Mouse (Mus musculus): Measurements from ENCODE around the gene Scyl2. TPM values are rescaled to one million over a fixed set of nuclear protein-coding genes. Genes with fewer than 3 reads are reported as not detected.
"Not testable (repeated sequence)": the region's sequence is repeated elsewhere in the genome, so short reads cannot be mapped to it uniquely, and the experiment has no call there.

The Scyl2 gene
- total RNA-seq (2021): 10 to 100 TPM; 17.1 to 17.7 TPM
- long read RNA-seq, experiment 1, full-length matches to known transcripts: 2 of 5 reads
- long read RNA-seq, experiment 1, partial matches to known transcripts: 1 of 5 reads
- long read RNA-seq, experiment 1, other reads (novel, unspliced or antisense): 2 of 5 reads
- long read RNA-seq, experiment 2, partial matches to known transcripts: 1 of 3 reads
- long read RNA-seq, experiment 2, other reads (novel, unspliced or antisense): 2 of 3 reads

GRCm38 (mm10) chr10:89686139-89686808, at the start of gene Scyl2:
Gene Scyl2, minus strand, starts transcription at chr10:89686285.
- peak; percentile 95 to 96 for DNase-seq

GRCm38 (mm10) chr10:89732001-89732794, 46.1 kb upstream of the Scyl2 start, which contains the start of gene Actr6:
Gene Actr6, minus strand, starts transcription at chr10:89732295.
- peak; percentile 96 to 98 for DNase-seq

DNA sequence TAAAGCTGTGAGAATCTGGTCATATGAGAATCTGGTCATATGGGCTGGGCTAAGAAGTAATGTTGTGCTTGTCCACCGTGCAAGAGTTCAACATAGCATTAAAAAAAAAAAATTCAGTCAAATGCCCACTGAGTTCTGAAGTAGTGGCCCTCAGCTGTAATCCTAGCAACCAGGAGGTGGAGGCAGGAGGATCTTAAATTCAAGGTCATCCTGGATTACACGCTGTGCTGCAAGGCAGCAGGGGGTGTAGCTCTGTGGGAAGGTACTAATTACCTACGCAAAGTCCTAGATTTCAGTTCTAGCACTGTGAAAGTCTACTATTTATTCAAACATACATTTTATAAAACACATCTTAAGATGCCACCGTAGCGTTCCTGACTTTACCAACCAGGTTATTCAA, 45.3 kb upstream of the Scyl2 start:
- no peak for DNase-seq

DNA sequence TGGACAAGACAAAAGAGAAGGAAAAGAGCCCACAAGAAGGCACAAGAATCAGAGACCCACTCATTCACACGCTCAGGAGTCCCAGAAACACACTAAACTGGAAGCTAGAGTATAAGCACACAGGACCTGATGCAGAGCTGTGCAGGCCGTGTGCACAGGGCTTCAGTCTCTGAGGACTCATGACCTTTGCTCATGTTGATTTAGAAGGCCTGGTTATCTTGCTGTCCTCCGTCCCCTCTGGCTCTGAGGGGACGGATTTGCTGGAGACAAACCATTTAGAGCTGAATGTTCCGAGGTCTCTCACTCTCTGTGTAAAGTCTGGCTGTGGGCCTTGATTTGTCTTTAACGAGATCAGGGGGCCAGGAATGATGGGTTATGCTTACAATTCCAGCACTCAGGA, 44.3 kb upstream of the Scyl2 start:
- no peak for DNase-seq

DNA sequence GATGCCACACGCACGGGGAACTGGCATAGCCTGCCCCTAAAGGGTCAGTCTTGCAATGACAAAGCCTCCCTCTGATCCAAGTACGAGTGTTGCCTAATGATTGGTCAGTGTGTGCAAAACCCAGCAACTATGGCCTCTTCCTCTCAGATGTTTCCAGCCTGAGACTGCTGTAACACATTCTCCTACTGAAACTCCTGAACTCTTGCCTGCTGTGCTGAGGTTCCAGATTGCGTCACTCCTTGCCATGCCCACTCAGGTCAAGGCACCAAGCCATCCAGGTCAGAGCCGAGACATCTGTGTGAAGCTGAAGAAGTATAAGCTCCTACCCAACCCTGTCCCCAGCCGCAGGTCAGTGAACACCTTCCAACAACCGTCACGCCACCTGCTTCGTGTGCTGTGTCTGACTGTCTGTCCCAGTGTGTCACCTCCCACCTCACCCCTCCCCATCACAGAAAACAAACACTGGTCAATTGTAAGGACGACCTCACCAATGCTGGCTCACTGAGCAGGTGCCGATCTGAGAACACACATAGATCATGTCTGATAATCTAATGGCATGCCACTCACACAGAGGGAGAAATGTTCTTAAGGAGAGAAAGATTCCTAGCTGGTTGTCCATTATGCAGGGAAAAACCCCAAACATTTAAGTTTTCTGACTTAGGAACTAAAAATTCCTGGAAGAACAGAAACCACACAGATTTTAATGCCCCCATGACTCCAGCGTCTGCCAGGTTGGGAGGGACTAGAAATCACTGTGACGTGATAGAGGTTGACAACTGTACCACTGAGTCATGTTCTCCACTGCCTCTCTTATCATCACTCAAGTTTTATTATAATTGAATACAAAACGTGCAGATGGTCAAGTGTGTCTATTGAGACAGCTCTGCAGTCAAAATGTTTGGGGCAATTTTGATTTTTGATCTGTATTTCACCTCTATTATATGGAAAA, 36.4 kb upstream of the Scyl2 start:
- DNase-seq: no peak

- peak; percentile 53 to 56 for DNase-seq
These were observed 34.7 kb upstream of the Scyl2 start for GRCm38 (mm10) chr10:89720796-89721195.

DNA sequence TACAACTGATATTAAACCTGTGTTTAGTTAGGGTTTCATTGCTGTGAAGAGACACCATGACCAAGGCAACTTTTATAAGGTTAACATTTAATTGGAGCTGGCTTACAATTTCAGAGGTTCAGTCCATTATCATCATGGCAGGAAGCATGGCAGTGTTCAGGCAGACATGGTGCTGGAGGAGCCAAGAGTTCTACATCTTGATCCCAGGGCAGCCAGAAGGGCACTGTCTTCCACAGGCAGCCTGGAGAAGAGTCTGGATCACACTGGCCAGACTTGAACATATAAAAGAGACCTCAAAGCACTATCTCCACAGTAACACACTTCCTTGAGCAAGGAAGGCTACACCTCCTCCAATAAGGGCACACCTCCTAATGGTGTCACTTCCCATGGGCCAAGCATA, 34.2 kb upstream of the Scyl2 start:
- no peak for DNase-seq

GRCm38 (mm10) chr10:89714910-89715309, 28.8 kb upstream of the Scyl2 start:
- DNase-seq: no peak

DNA sequence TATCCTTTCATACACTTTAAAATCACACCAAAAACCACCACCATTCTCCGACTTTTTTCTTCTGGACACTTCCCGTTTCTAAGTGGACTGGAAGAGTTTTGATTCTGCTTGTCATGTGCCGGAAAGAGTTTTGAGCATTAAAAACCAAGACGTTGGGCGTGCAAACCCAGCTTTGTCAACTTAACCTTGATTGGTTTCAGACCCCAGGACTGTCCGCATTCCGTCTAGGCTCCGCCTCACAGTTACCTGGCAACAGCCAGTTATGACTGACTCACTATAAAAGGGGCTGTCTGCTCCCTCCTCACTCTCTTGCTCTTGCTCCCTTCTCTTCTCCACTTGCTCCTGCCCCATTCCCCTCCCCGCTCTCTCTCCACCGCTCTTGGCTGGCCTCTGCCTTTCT, 22.6 kb upstream of the Scyl2 start:
- no peak for DNase-seq

GRCm38 (mm10) chr10:89707397-89707796, 21.3 kb upstream of the Scyl2 start:
- no peak for DNase-seq

DNA sequence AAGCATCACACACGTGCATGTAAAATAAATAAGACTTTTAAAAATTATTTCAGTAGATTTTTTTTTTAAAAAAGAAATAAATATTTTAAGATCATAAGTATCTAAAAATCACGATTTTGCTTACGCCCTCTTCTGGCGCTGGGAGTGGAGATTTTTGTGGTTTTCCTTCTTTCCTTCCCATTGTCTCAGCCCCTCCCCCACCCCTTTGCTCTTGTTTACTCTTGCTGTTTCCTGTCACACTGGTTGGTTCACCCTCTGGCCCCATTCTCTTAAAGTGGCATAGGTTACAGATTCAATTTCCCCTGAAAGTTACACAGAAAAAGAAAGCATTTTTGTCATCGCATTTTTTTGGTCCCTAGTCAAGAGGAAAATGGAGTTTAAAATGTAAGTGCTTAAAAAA, 17.0 kb upstream of the Scyl2 start:
- DNase-seq: no peak

DNA sequence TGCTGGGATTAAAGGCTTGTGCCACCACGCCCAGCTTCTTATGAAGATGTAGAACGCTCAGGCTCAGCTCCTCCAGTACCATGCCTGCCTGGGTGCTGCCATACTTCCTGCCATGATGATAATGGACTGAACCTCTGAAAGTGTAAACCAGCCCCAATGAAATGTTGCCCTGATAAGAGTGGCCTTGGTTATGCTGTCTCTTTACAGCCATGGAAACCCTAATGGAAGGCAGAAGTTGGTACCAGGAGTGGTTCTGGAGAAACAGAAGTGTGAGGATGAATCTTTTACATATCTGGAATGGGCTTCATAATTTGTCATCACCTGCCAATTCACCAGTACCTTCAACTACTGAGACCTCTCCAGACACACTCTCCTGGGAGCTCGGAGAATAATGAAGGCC, 11.9 kb upstream of the Scyl2 start:
- no peak for DNase-seq

- DNase-seq: not testable (repeated sequence)
These were observed 10.2 kb upstream of the Scyl2 start for GRCm38 (mm10) chr10:89696270-89696669.

DNA sequence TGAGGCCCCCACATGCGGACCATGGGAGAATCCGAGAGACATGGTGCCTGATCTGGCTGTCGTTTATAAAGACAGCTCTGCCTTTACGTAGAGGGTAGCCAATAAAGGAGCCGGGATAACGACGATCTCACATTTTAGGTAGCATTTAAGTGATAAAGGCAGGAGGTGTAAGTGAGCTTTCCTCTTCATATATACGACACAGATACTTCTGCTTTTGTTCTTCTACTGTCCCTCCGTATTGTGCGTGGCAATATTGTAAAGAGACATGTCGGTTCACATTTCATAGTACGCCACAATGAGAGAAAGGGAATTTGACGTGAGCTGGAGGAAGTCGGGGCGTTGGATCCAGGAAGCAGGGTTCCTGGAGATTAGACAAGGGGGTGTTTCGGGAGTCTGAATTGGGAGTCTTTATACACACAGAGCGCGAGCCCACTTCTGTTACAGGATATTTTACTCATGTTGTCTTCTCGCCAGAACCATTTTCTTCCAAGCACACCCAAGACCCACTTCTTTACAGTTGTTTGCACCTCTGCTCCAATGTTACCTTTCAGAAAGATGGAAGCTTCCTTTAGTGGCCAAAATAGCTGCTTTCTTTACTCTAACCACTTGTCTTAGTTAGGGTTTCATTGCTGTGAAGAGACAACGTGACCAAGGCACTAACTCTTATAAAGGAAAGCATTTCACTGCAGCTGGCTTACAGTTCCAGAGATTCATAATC, 9.3 kb upstream of the Scyl2 start:
- peak in 1 of 2 experiments; percentile 18 for DNase-seq

- DNase-seq: no peak
These were observed 3.9 kb upstream of the Scyl2 start for GRCm38 (mm10) chr10:89690021-89690420.

- DNase-seq: no peak
These were observed 1.4 kb upstream of the Scyl2 start for GRCm38 (mm10) chr10:89687455-89687854.

DNA sequence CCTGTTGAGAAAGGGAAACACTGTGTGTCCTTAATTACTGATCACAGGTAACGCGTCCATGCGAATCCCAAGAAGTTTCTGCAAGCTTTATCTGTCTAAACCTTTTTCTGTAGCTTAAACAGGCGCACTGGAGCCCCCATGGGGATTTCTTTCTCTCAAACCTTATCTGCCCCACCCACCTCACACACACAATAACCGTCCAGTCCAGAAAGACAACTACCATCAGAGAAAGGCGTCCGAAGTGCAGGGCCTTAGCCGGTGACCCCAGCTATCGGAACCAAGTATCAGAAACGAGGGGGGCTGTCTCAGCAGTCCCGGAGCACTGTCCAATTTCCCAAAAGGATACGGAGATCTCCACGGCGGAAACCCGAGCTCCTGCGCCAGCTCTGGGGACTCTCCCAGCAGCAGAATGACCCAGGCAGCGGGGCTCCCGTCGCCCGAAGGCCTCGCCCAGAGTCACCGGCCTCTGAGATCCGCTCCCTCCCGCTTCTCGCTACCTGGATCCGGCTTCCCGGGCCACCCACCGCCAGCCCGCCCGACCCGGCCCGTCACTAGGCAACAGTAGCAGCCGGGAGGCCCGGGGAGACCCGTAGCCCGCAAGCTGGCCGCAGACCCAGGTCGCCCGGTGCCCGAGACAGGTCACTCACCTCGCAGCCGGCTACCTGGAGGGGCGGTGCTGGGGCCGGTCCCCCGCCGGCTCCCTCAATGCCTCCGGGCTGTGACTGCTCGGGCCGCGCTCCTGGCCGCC, 520 bp downstream of the Scyl2 start:
- DNase-seq: peak in 1 of 2 experiments; percentile 7

DNA sequence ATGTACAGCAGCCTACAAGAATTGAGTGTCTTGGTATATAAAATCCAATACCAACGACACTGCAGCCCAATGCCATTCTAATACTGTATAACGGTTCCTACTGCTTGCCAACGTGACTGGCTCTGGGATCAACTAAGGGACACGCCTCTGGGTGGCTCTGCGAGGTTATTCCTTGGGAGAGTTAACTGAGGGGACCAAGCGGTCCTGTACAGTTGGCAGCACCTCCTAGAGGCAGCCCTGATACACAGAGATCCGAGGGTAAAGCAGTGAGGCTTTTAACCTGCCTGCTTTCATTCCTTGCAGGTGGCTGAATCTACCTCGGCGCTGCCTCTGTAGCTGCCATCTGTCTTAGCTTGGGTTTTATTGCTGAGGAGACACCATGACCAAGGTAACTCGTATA, 3.1 kb downstream of the Scyl2 start:
- no peak for DNase-seq

- DNase-seq: no peak
These were observed 3.9 kb downstream of the Scyl2 start for GRCm38 (mm10) chr10:89682157-89682556.

DNA sequence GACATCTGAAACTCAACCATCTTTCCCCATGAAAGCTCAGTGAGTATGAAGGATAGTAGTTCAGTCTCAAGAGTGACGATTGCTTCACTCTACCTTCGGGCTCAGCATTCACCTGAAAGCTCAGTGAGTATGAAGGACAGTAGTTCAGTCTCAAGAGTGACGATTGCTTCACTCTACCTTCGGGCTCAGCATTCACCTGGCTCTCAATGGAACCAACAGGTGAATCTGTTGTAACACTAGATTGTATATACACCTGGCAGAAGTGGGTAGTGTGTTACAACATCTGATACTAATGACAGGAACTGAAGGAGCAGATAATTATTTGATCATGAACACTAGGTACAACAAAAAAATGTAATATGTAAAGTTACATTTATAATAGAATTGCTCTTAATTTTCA, 4.4 kb downstream of the Scyl2 start:
- no peak for DNase-seq

DNA sequence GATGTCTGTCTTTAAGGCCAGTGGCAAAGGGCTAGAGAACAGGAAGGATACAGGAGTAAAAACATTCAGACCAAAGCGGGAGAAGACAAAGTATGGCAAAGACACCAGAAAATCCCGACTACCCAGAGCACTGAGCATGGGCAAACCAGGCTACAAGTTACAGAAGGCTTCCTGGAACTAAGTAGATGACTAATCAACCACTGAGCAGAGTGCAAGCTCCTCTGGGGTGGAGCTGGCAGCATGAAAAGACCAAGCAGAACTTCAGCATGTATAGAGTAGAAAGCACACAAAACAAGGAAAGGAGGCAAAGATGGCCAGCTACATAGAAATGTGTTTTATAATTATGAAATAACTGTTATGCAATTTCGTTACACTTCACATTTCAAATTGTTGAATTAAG, 5.6 kb downstream of the Scyl2 start:
- DNase-seq: no peak
